Mouse (Mus musculus): ENCODE measurements around the gene Plcg1. TPM values are rescaled to one million over a fixed set of nuclear protein-coding genes. Genes with fewer than 3 reads are reported as not detected.

The Plcg1 gene
- polyA plus RNA-seq (2014; fragmentation: Nextera tagmentation; extraction: Ambion mirVana), result 50.4 and 54.6 TPM in 2 replicates

- no peaks in the 10 kb centered on the region for H3K27me3 ChIP-seq (replicated peaks; ENCODE audit: control insufficient read depth, insufficient read depth, low read length)
- 0% methylated on average over 5 of the region's 99 CpGs for WGBS
- no peaks in the 10 kb centered on the region for H3K9me3 ChIP-seq (ENCODE audit: control insufficient read depth, low read length)
- H3K9ac ChIP-seq (ENCODE audit: low read depth, low read length), result peak within 1 kb of the TSS; percentile 100
- H3K4me2 ChIP-seq (ENCODE audit: low read depth, low read length), result peak within 1 kb of the TSS; percentile 92
- H3K4me1 ChIP-seq (ENCODE audit: control insufficient read depth, insufficient read depth, low read length), result peaks cover 28% of the 10 kb centered on the region
- H3K4me3 ChIP-seq (ENCODE audit: low read depth, low read length), result peak within 1 kb of the TSS; percentile 98
- ATAC-seq (ENCODE audit: low read depth), result peak; percentile 95
- peaks cover 20% of the 10 kb centered on the region for H3K36me3 ChIP-seq (ENCODE audit: control insufficient read depth, insufficient read depth, low read length)
- H3K27ac ChIP-seq (replicated peaks; ENCODE audit: low read depth, low read length), result peak within 1 kb of the TSS; percentile 98
- DNase-seq (ENCODE audit: low spot score), result peak; percentile 97
These were observed at the start of gene Plcg1 for GRCm38 (mm10) chr2:160731117-160731838. Gene Plcg1, plus strand, starts transcription at chr2:160731300.

- Histone ChIP-seq H3K27ac (replicated peaks; ENCODE audit: low read depth, low read length) (no peak overlapping the region), H3K9me3 (ENCODE audit: control insufficient read depth, low read length) (no peaks in the 10 kb centered on the region), H3K4me2 (ENCODE audit: low read depth, low read length) (no peak overlapping the region), H3K4me1 (ENCODE audit: control insufficient read depth, insufficient read depth, low read length) (no peaks in the 10 kb centered on the region), H3K27me3 (replicated peaks; ENCODE audit: control insufficient read depth, insufficient read depth, low read length) (no peaks in the 10 kb centered on the region), H3K9ac (ENCODE audit: low read depth, low read length) (no peak overlapping the region), H3K4me3 (ENCODE audit: low read depth, low read length) (no peak overlapping the region), H3K36me3 (ENCODE audit: control insufficient read depth, insufficient read depth, low read length) (peaks cover 81% of the 10 kb centered on the region)
- ATAC-seq (ENCODE audit: low read depth) (no peak), DNase-seq (ENCODE audit: low spot score) (peak; percentile 21)
- WGBS, result 72% methylated on average over 5 of the region's 5 CpGs
These were observed 30.8 kb upstream of the Plcg1 start for GRCm38 (mm10) chr2:160700271-160700670.

DNA sequence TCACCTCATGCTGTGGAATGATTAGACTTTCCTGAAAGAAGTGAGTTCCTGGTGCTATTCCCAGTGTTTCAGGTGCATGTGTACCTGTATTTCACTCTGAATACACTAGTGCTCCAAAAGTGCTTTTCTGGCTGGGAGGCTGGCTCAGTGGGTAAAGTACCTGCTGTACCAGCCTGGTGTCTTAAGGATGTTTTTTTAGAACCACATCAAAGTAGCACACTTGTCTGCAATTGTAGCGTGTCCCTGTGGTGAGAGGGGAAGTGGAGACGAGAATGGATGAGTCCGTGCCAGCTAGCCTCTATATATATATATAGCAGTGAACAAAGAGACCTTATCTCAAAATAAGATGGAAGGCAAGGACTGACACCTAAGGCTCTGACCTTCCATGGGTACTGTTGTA lies 29.5 kb upstream of the Plcg1 start:
- no peaks in the 10 kb centered on the region for H3K27me3 ChIP-seq (replicated peaks; ENCODE audit: control insufficient read depth, insufficient read depth, low read length)
- H3K9me3 ChIP-seq (ENCODE audit: control insufficient read depth, low read length), result no peaks in the 10 kb centered on the region
- H3K9ac ChIP-seq (ENCODE audit: low read depth, low read length), result no peak overlapping the region
- peaks cover 85% of the 10 kb centered on the region for H3K36me3 ChIP-seq (ENCODE audit: control insufficient read depth, insufficient read depth, low read length)
- H3K4me3 ChIP-seq (ENCODE audit: low read depth, low read length), result no peak overlapping the region
- H3K4me1 ChIP-seq (ENCODE audit: control insufficient read depth, insufficient read depth, low read length), result no peaks in the 10 kb centered on the region
- H3K4me2 ChIP-seq (ENCODE audit: low read depth, low read length), result no peak overlapping the region
- ATAC-seq (ENCODE audit: low read depth) (no peak), DNase-seq (ENCODE audit: low spot score) (no peak)
- WGBS, result 77% methylated on average over 3 of the region's 3 CpGs
- H3K27ac ChIP-seq (replicated peaks; ENCODE audit: low read depth, low read length), result no peak overlapping the region

DNA sequence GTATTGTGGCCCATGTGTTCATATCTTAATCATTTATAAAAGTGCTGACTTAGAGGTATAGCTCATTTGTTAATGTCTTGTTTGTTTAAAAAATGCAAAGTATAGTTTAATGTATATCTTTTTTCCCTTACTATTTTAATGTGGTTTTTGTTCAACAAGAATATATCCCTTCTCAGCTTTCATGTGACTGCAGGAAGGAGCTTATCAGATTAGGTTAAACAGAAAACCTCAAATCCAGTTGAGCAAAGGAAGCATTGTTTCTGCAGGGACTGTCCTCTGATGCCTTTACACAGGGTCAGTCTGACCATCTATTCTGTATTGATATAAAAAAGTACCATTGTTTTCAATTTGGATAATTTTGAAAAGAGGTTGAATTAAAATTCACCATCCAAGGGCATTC lies 28.3 kb upstream of the Plcg1 start:
- H3K4me1 ChIP-seq (ENCODE audit: control insufficient read depth, insufficient read depth, low read length), result no peaks in the 10 kb centered on the region
- no peaks in the 10 kb centered on the region for H3K27me3 ChIP-seq (replicated peaks; ENCODE audit: control insufficient read depth, insufficient read depth, low read length)
- DNase-seq (ENCODE audit: low spot score) (no peak), ATAC-seq (ENCODE audit: low read depth) (no peak)
- no peak overlapping the region for H3K9ac ChIP-seq (ENCODE audit: low read depth, low read length)
- no peak overlapping the region for H3K4me2 ChIP-seq (ENCODE audit: low read depth, low read length)
- H3K9me3 ChIP-seq (ENCODE audit: control insufficient read depth, low read length), result no peaks in the 10 kb centered on the region
- no peak overlapping the region for H3K4me3 ChIP-seq (ENCODE audit: low read depth, low read length)
- H3K27ac ChIP-seq (replicated peaks; ENCODE audit: low read depth, low read length), result no peak overlapping the region
- peaks cover 88% of the 10 kb centered on the region for H3K36me3 ChIP-seq (ENCODE audit: control insufficient read depth, insufficient read depth, low read length)

DNA sequence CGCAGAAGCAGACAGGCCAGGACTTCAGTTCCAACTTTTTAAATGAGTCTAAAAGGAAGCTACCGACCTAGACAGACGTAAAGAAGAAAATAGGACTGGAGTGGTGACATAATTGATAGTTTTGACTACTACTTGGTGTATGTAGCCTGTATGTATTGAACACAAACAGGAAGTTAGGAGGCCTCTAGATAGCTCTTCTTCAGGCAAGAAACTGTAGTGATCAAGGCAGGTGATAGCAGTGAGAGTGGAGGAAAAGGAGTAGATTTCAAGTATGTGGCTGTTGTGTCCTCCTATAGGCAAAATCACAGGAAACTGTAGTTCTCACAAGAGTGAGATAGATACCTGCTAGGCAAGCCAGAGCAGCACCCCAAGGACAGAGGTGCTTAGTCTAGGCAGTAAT lies 23.4 kb upstream of the Plcg1 start:
- H3K9me3 ChIP-seq (ENCODE audit: control insufficient read depth, low read length), result no peaks in the 10 kb centered on the region
- no peaks in the 10 kb centered on the region for H3K27me3 ChIP-seq (replicated peaks; ENCODE audit: control insufficient read depth, insufficient read depth, low read length)
- ATAC-seq (ENCODE audit: low read depth) (no peak), DNase-seq (ENCODE audit: low spot score) (no peak)
- H3K4me3 ChIP-seq (ENCODE audit: low read depth, low read length), result no peak overlapping the region
- H3K36me3 ChIP-seq (ENCODE audit: control insufficient read depth, insufficient read depth, low read length), result peaks cover 79% of the 10 kb centered on the region
- H3K27ac ChIP-seq (replicated peaks; ENCODE audit: low read depth, low read length), result no peak overlapping the region
- 89% methylated on average over 3 of the region's 3 CpGs for WGBS
- H3K9ac ChIP-seq (ENCODE audit: low read depth, low read length), result no peak overlapping the region
- H3K4me1 ChIP-seq (ENCODE audit: control insufficient read depth, insufficient read depth, low read length), result no peaks in the 10 kb centered on the region
- no peak overlapping the region for H3K4me2 ChIP-seq (ENCODE audit: low read depth, low read length)

DNA sequence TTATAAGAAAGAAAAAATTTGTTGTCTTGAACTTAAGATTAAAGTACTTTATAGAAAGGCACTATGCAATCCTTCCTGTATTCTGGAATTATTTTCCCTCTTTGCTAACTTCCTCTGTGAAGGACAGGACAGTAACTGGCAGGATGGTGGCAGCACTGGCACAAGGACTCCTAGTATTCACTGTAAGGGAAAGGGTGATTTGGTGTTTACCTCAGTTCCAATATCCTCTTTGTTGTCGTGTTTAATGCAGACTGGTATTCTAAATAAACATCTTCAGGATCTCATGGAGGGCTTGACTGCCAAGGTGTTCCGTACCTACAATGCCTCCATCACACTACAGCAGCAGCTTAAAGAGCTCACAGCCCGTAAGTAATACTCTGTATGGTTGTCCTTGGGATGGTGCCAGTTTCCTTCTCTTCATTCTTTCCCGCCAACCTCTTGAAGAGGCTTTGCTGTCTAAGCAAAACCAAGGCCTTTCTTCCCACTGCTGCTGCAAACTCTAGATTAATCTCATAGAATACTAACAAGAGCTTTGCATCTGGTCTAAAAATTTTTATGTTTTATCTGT lies 15.6 kb upstream of the Plcg1 start:
- Histone ChIP-seq H3K4me2 (ENCODE audit: low read depth, low read length) (no peak overlapping the region), H3K27me3 (replicated peaks; ENCODE audit: control insufficient read depth, insufficient read depth, low read length) (no peaks in the 10 kb centered on the region), H3K27ac (replicated peaks; ENCODE audit: low read depth, low read length) (no peak overlapping the region), H3K36me3 (ENCODE audit: control insufficient read depth, insufficient read depth, low read length) (peaks cover 92% of the 10 kb centered on the region), H3K4me1 (ENCODE audit: control insufficient read depth, insufficient read depth, low read length) (no peaks in the 10 kb centered on the region), H3K4me3 (ENCODE audit: low read depth, low read length) (no peak overlapping the region), H3K9me3 (ENCODE audit: control insufficient read depth, low read length) (no peaks in the 10 kb centered on the region), H3K9ac (ENCODE audit: low read depth, low read length) (no peak overlapping the region)
- DNase-seq (ENCODE audit: low spot score) (peak; percentile 46), ATAC-seq (ENCODE audit: low read depth) (no peak)
- WGBS, result 84% methylated on average over 4 of the region's 4 CpGs

GRCm38 (mm10) chr2:160717269-160717668 lies 13.8 kb upstream of the Plcg1 start:
- no peak overlapping the region for H3K4me2 ChIP-seq (ENCODE audit: low read depth, low read length)
- H3K9ac ChIP-seq (ENCODE audit: low read depth, low read length), result no peak overlapping the region
- no peak overlapping the region for H3K27ac ChIP-seq (replicated peaks; ENCODE audit: low read depth, low read length)
- WGBS, result 72% methylated on average over 5 of the region's 5 CpGs
- H3K36me3 ChIP-seq (ENCODE audit: control insufficient read depth, insufficient read depth, low read length), result peaks cover 92% of the 10 kb centered on the region
- H3K9me3 ChIP-seq (ENCODE audit: control insufficient read depth, low read length), result no peaks in the 10 kb centered on the region
- H3K27me3 ChIP-seq (replicated peaks; ENCODE audit: control insufficient read depth, insufficient read depth, low read length), result no peaks in the 10 kb centered on the region
- no peak for ATAC-seq (ENCODE audit: low read depth)
- H3K4me3 ChIP-seq (ENCODE audit: low read depth, low read length), result no peak overlapping the region
- H3K4me1 ChIP-seq (ENCODE audit: control insufficient read depth, insufficient read depth, low read length), result no peaks in the 10 kb centered on the region
- no peak for DNase-seq (ENCODE audit: low spot score)

DNA sequence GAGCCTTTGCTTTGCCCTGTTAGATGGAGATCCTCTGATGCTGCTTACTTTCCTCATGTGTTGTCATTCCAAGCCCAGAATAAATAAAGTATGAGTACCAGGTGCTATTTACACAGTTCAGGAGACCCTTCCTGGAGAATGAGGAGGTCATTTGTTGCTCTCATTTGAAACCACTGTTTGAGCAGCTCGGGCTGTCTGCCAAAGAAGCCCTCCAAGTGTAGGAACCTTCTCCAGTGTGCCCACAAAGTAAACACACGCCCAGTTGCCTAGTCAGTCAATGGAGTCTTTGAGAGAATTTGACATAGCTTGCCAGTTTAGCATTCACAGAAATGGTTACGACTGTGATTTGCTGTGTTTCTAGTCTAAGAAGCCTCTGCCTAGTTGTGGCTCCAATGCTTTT lies 12.3 kb upstream of the Plcg1 start:
- no peaks in the 10 kb centered on the region for H3K4me1 ChIP-seq (ENCODE audit: control insufficient read depth, insufficient read depth, low read length)
- H3K4me3 ChIP-seq (ENCODE audit: low read depth, low read length), result no peak overlapping the region
- H3K36me3 ChIP-seq (ENCODE audit: control insufficient read depth, insufficient read depth, low read length), result peaks cover 95% of the 10 kb centered on the region
- H3K4me2 ChIP-seq (ENCODE audit: low read depth, low read length), result no peak overlapping the region
- ATAC-seq (ENCODE audit: low read depth) (no peak), DNase-seq (ENCODE audit: low spot score) (peak; percentile 70)
- no peaks in the 10 kb centered on the region for H3K27me3 ChIP-seq (replicated peaks; ENCODE audit: control insufficient read depth, insufficient read depth, low read length)
- 86% methylated on average over 3 of the region's 3 CpGs for WGBS
- H3K27ac ChIP-seq (replicated peaks; ENCODE audit: low read depth, low read length), result no peak overlapping the region
- H3K9ac ChIP-seq (ENCODE audit: low read depth, low read length), result no peak overlapping the region
- H3K9me3 ChIP-seq (ENCODE audit: control insufficient read depth, low read length), result no peaks in the 10 kb centered on the region

DNA sequence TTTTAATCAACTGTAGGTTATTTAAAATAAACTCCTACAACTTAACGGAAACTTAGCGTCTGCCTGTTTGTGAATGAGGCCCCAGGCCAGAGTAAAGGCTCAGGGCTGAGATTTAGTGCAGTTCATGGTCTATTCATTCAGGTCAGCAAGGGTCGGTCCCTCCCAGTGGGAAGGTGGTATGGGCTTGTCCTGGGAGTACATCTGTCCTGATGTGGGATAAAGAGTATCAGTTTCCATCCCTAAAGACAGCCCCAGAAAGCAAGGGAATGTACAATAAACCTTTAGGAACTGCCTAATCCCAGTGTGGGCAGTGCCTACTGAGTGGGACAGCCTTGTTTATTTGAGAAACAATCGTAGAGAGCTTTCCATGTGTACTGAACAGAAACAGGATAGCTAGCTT lies 8.4 kb upstream of the Plcg1 start:
- Histone ChIP-seq H3K4me3 (ENCODE audit: low read depth, low read length) (no peak overlapping the region), H3K4me2 (ENCODE audit: low read depth, low read length) (no peak overlapping the region), H3K27me3 (replicated peaks; ENCODE audit: control insufficient read depth, insufficient read depth, low read length) (no peaks in the 10 kb centered on the region), H3K9ac (ENCODE audit: low read depth, low read length) (no peak overlapping the region), H3K4me1 (ENCODE audit: control insufficient read depth, insufficient read depth, low read length) (no peaks in the 10 kb centered on the region), H3K9me3 (ENCODE audit: control insufficient read depth, low read length) (no peaks in the 10 kb centered on the region), H3K36me3 (ENCODE audit: control insufficient read depth, insufficient read depth, low read length) (peaks cover 76% of the 10 kb centered on the region), H3K27ac (replicated peaks; ENCODE audit: low read depth, low read length) (no peak overlapping the region)
- WGBS, result 73% methylated on average over 4 of the region's 4 CpGs
- no peak for DNase-seq (ENCODE audit: low spot score)
- ATAC-seq (ENCODE audit: low read depth), result no peak

All from embryonic facial prominence, embryonic 14.5 days (tissue).